Mouse (Mus musculus) left cerebral cortex, postnatal 25 days (tissue): ENCODE results near the gene Cybc1. TPM values are rescaled to one million over a fixed set of nuclear protein-coding genes. Genes with fewer than 3 reads are reported as not detected.
A peak's percentile ranks its signal among the peaks of the same experiment; 100 is the strongest.

Experiments used
- DNase-seq, 2 experiments: peaks; one replicate each; pipeline ENCODE4 v3.0.0; 2022; ENCODE audit warnings: low spot score in 2 of 2, mixed read lengths in 1 of 2
- intact Hi-C: fragments of 180-260 bp; cut with DNase I; formaldehyde crosslinking; loops from one replicate; pipeline ENCODE4 v1.15.1; 2025
- total RNA-seq, 2 experiments: library from RNA; stranded (reverse); gene quantifications; 2 replicates each; pipeline ENCODE4 v1.2.3; 2021

Gene Cybc1
- total RNA-seq, 2 experiments from 2014 or later, result 23.6 to 24.8 TPM

- DNase-seq, result no peak
- intact Hi-C loops, result no loop called here
Observed at GRCm38 (mm10) chr11:121220771-121221170, 8.4 kb downstream of the Cybc1 start.

- no peak for DNase-seq
- intact Hi-C loops, result no loop called here
Observed at GRCm38 (mm10) chr11:121219776-121220175, 9.3 kb downstream of the Cybc1 start.

- DNase-seq, result no peak
- intact Hi-C loops, result no loop called here
Observed at GRCm38 (mm10) chr11:121216831-121217230, 12.3 kb downstream of the Cybc1 start.

GRCm38 (mm10) chr11:121204161-121205006 lies 24.7 kb downstream of the Cybc1 start, which contains the start of the genes Hexdc and Ogfod3:
Hexdc (plus strand) TSS chr11:121204433.
Ogfod3 (minus strand) TSS chr11:121204711.
- intact Hi-C loops, result loop anchor here (2.0 kb wide), 1 partner anchor 32 kb away; the partner anchor contains the start of gene Narf
- peak; percentile 89 to 96 for DNase-seq

GRCm38 (mm10) chr11:121203859-121204160 lies 25.3 kb downstream of the Cybc1 start:
- no peak for DNase-seq
- intact Hi-C loops, result loop anchor here (2.0 kb wide), 1 partner anchor 33 kb away; the partner anchor contains the start of gene Narf

- DNase-seq, result peak in 1 of 2 experiments; percentile 43
- intact Hi-C loops, result no loop called here
Observed at GRCm38 (mm10) chr11:121201436-121202198, 27.5 kb downstream of the Cybc1 start.

GRCm38 (mm10) chr11:121200781-121201180 lies 28.3 kb downstream of the Cybc1 start:
- intact Hi-C loops, result no loop called here
- DNase-seq, result no peak

- intact Hi-C loops, result no loop called here
- no peak for DNase-seq
Observed at GRCm38 (mm10) chr11:121199851-121200250, 29.3 kb downstream of the Cybc1 start.

GRCm38 (mm10) chr11:121198622-121199021 lies 30.5 kb downstream of the Cybc1 start:
- intact Hi-C loops, result no loop called here
- no peak for DNase-seq

GRCm38 (mm10) chr11:121193415-121193814 lies 35.7 kb downstream of the Cybc1 start:
- intact Hi-C loops, result no loop called here
- peak in 1 of 2 experiments; percentile 55 for DNase-seq

- no peak for DNase-seq
- intact Hi-C loops, result no loop called here
Observed at GRCm38 (mm10) chr11:121192742-121193141, 36.4 kb downstream of the Cybc1 start.

GRCm38 (mm10) chr11:121189681-121190080 lies 39.4 kb downstream of the Cybc1 start:
- no peak for DNase-seq
- intact Hi-C loops, result no loop called here

GRCm38 (mm10) chr11:121176285-121177270 lies 52.5 kb downstream of the Cybc1 start:
- intact Hi-C loops, result no loop called here
- peak; percentile 14 to 37 for DNase-seq

- intact Hi-C loops, result no loop called here
- peak in 1 of 2 experiments; percentile 30 for DNase-seq
Observed at GRCm38 (mm10) chr11:121174234-121174633, 54.9 kb downstream of the Cybc1 start.

GRCm38 (mm10) chr11:121173203-121173602 lies 55.9 kb downstream of the Cybc1 start:
- intact Hi-C loops, result no loop called here
- DNase-seq, result no peak

Other genes with a start within 250 kb of the Cybc1 start
- 100 to 1,000 TPM; 116 to 122 TPM for gene Csnk1d, start 238.0 kb downstream of the Cybc1 start, total RNA-seq
- gene Cd7, start 189.9 kb downstream of the Cybc1 start, total RNA-seq, result 1 to 10 TPM; 1.6 to 1.7 TPM
- gene Sectm1b, start 165.8 kb downstream of the Cybc1 start, total RNA-seq, result not detected
- not detected for gene Sectm1a, start 148.1 kb downstream of the Cybc1 start, total RNA-seq
- not detected for gene Tex19.2, start 110.6 kb downstream of the Cybc1 start, total RNA-seq
- not detected for gene Tex19.1, start 83.2 kb downstream of the Cybc1 start, total RNA-seq
- not detected for gene Uts2r, start 69.1 kb downstream of the Cybc1 start, total RNA-seq
- gene Hexdc, start 24.9 kb downstream of the Cybc1 start, total RNA-seq, result 10 to 100 TPM; 21.8 to 26.8 TPM
- gene Ogfod3, start 24.6 kb downstream of the Cybc1 start, total RNA-seq, result 1 to 10 TPM; 7.3 to 7.8 TPM
- gene Narf, start 7.9 kb upstream of the Cybc1 start, total RNA-seq, result 10 to 100 TPM; 58.2 to 58.3 TPM
- 10 to 100 TPM; 86.2 to 92.6 TPM for gene Foxk2, start 30.7 kb upstream of the Cybc1 start, total RNA-seq
- 10 to 100 TPM; 70.3 to 79.7 TPM for gene Wdr45b, start 125.1 kb upstream of the Cybc1 start, total RNA-seq
- 10 to 100 TPM; 46.1 to 58.1 TPM for gene Rab40b, start 158.9 kb upstream of the Cybc1 start, total RNA-seq
- 10 to 100 TPM; 42.9 to 47.3 TPM for gene Fn3krp, start 192.1 kb upstream of the Cybc1 start, total RNA-seq
- 10 to 100 TPM; 49.0 to 54.1 TPM for gene Fn3k, start 205.6 kb upstream of the Cybc1 start, total RNA-seq
- 10 to 100 TPM; 39.0 to 39.8 TPM for gene Tbcd, start 222.6 kb upstream of the Cybc1 start, total RNA-seq